Mouse (Mus musculus): ENCODE data around the gene Clta. TPM values are rescaled to one million over a fixed set of nuclear protein-coding genes. Genes with fewer than 3 reads are reported as not detected.

The Clta gene
- 100 to 1,000 TPM; 269 to 274 TPM for total RNA-seq (2021)
- long read RNA-seq, experiment 1, transcript Clta-206 (5 exons, 1,079 nt) = minor isoform, 5 of 64 reads
- long read RNA-seq, experiment 1, transcript Clta-205 (7 exons, 1,135 nt) = major isoform, 38 of 64 reads
- long read RNA-seq, experiment 1, transcript Clta-204 (6 exons, 1,099 nt) = minor isoform, 11 of 64 reads
- long read RNA-seq, experiment 1, transcript Clta-203 (6 exons, 1,121 nt) = minor isoform, 6 of 64 reads
- long read RNA-seq, experiment 1, partial matches to known transcripts = 1 of 64 reads
- long read RNA-seq, experiment 1, other reads (novel, unspliced or antisense) = 3 of 64 reads
- long read RNA-seq, experiment 2, transcript Clta-206 (5 exons, 1,079 nt) = minor isoform, 8 of 68 reads
- long read RNA-seq, experiment 2, transcript Clta-205 (7 exons, 1,135 nt) = major isoform, 41 of 68 reads
- long read RNA-seq, experiment 2, transcript Clta-204 (6 exons, 1,099 nt) = minor isoform, 6 of 68 reads
- long read RNA-seq, experiment 2, partial matches to known transcripts = 3 of 68 reads
- long read RNA-seq, experiment 2, other reads (novel, unspliced or antisense) = 6 of 68 reads

GRCm38 (mm10) chr4:44004126-44004525 is at the start of gene Clta:
Gene Clta (plus strand): TSS chr4:44004452.
- Histone ChIP-seq H3K4me3 (no peak within 1 kb of the TSS), H3K27ac (no peak within 1 kb of the TSS)
- no peak for DNase-seq (ENCODE audit: extremely low spot score in 1 of 2, low spot score in 2 of 2)
- TF ChIP-seq CTCF (IDR thresholded peaks at IDR 0.05) = no peak
- intact Hi-C loops (cut with DNase I) = no loop called here

- TF ChIP-seq CTCF (IDR thresholded peaks at IDR 0.05) = peak; percentile 71
- peak within 1 kb of the TSS; percentile 55 for H3K4me3 ChIP-seq
- intact Hi-C loops (cut with DNase I) = loop anchor here (2.0 kb wide), 1 partner anchor 33 kb away; no protein-coding TSS in a partner anchor
- no peak within 1 kb of the TSS for H3K27ac ChIP-seq
- DNase-seq (ENCODE audit: extremely low spot score in 1 of 2, low spot score in 2 of 2) = peak; percentile 62 to 63
These were observed 46.9 kb upstream of the Clta start, which contains the start of gene Glipr2 for GRCm38 (mm10) chr4:43957292-43957845. Gene Glipr2 (plus strand): TSS chr4:43957401.

GRCm38 (mm10) chr4:43957846-43958461 is 46.3 kb upstream of the Clta start:
- DNase-seq (ENCODE audit: extremely low spot score in 1 of 2, low spot score in 2 of 2) = peak in 1 of 2 experiments; percentile 19
- Histone ChIP-seq H3K4me3 (peak overlapping the region; percentile 55), H3K27ac (no peak overlapping the region)
- intact Hi-C loops (cut with DNase I) = loop anchor here (2.0 kb wide), 2 partner anchors 21 to 33 kb away; no protein-coding TSS in a partner anchor
- no peak for TF ChIP-seq CTCF (IDR thresholded peaks at IDR 0.05)

GRCm38 (mm10) chr4:43959523-43960179 is 44.6 kb upstream of the Clta start:
- TF ChIP-seq CTCF (IDR thresholded peaks at IDR 0.05) = no peak
- intact Hi-C loops (cut with DNase I) = loop anchor here (2.0 kb wide), 1 partner anchor 19 kb away; no protein-coding TSS in a partner anchor
- DNase-seq (ENCODE audit: extremely low spot score in 1 of 2, low spot score in 2 of 2) = no peak
- Histone ChIP-seq H3K27ac (no peak overlapping the region), H3K4me3 (no peak overlapping the region)

- no peak overlapping the region for H3K27ac ChIP-seq
- no peak for TF ChIP-seq CTCF (IDR thresholded peaks at IDR 0.05)
- intact Hi-C loops (cut with DNase I) = no loop called here
- H3K4me3 ChIP-seq = no peak overlapping the region
- no peak for DNase-seq (ENCODE audit: extremely low spot score in 1 of 2, low spot score in 2 of 2)
These were observed 44.0 kb upstream of the Clta start for GRCm38 (mm10) chr4:43960207-43960606.

DNA sequence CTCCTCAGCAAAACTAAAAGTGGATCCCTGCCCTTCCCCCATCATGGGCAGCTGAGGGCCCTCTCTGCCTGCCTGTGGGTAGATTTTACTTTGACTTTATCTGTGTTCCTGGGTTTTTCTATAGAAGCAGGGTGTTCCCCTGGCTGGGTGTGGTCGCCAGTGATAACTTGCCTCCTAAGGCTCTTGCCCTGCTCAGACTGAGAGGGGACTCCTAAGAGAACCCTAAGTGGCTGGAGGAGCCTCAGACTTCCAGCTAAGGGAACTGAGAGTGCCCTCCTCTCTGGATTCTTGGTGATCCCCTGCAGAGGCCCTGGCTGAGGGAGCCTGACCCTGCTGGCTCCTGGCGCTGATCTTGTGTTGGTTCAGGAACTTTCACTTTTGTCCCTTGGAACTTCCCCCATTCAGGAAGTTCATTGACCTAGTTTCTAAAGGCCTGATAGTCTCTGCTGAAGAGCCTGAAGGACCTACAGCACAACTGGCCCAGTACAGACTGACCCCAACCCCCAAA is 39.9 kb upstream of the Clta start:
- intact Hi-C loops (cut with DNase I) = no loop called here
- no peak for DNase-seq (ENCODE audit: extremely low spot score in 1 of 2, low spot score in 2 of 2)
- H3K4me3 ChIP-seq = no peak overlapping the region
- no peak overlapping the region for H3K27ac ChIP-seq
- no peak for TF ChIP-seq CTCF (IDR thresholded peaks at IDR 0.05)

DNA sequence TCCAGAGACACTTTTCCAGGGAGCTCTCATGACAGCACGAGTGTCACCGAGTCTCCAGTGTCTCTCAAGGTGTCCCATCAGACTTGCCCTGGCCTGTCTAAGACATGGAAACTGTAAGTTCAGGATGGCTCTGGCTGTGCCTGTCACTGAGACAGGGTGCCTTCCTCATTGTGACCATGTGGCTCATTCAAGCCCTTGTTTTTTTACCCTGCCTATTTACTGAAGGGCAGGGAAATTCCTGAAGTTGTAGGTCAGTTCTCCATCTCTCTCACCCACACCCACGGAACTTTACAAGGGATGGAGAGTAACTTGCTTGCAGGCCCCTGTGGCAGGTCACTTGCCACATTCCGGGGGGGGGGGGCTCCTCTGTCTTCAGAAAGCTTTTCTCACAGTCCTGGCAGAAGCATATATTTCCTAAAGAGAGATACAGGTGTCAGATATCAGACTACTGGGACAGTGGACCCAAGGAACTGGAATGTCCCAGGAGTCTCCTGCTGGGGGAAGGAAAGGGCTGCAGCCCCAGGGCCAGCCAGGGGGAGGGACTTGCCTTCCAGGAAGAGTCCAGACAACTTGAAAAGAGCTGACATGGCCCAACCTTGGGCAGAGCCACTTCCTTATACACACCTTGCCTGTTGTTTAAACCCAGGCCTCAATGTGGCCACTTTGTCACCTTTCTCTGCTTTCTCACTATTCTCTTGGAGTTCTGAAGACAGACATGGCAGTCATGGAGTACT is 39.1 kb upstream of the Clta start:
- Histone ChIP-seq H3K27ac (no peak overlapping the region), H3K4me3 (no peak overlapping the region)
- TF ChIP-seq CTCF (IDR thresholded peaks at IDR 0.05) = no peak
- intact Hi-C loops (cut with DNase I) = no loop called here
- DNase-seq (ENCODE audit: extremely low spot score in 1 of 2, low spot score in 2 of 2) = no peak

DNA sequence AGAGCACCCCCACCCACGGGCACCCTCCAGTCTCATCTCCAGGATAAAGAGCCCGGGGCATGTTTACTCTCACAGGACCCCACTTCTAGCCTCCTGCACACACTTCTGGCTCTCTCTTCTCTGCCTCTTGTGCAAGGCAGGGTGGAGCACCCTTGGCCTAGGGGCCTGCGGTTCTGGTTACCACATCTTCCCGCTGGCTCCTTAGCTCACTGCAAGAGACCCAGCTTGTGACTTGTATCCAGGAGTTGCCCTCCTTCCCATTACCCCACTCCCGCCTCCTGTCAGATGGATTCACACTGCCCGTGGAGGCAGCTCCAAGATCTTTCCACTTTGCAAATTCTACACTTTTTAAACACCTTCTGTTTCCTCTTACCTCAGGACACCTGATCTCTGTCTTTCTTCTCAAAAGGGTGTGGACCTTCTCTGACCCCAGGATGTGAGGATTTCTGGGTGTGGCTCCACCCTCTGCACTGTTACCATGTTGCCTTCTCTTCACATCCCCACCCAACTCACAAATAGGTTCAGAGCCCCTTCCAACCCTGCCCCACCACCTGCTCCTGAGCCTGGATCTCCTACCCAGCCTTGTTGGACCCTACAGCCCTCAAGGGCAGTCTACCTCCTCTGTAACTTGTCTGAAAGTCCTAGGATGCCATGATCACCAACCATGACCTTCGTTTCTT is 38.3 kb upstream of the Clta start:
- Histone ChIP-seq H3K27ac (no peak overlapping the region), H3K4me3 (no peak overlapping the region)
- no peak for TF ChIP-seq CTCF (IDR thresholded peaks at IDR 0.05)
- intact Hi-C loops (cut with DNase I) = no loop called here
- no peak for DNase-seq (ENCODE audit: extremely low spot score in 1 of 2, low spot score in 2 of 2)

DNA sequence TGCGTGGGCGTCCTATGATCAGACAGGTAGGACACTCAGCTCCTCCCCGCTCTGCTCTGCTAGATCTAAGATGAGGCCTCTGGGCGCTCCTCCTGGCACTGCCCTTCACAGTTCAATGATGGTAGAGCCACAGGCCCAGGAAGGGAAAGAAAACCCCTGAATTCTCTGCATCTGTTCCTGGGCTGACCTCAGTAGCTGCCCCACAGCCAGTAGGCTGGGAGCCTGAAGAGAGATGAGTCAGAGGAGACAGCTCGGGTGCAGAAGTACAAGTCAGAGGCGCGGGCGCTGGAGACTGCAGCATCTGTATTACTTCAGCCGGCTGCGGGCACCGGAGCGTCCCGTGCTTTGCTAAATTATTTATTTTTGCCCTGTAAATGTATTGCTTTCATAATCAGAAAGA is 35.6 kb upstream of the Clta start:
- no peak overlapping the region for H3K4me3 ChIP-seq
- TF ChIP-seq CTCF (IDR thresholded peaks at IDR 0.05) = no peak
- DNase-seq (ENCODE audit: extremely low spot score in 1 of 2, low spot score in 2 of 2) = peak; percentile 34 to 47
- H3K27ac ChIP-seq = no peak overlapping the region
- intact Hi-C loops (cut with DNase I) = no loop called here

DNA sequence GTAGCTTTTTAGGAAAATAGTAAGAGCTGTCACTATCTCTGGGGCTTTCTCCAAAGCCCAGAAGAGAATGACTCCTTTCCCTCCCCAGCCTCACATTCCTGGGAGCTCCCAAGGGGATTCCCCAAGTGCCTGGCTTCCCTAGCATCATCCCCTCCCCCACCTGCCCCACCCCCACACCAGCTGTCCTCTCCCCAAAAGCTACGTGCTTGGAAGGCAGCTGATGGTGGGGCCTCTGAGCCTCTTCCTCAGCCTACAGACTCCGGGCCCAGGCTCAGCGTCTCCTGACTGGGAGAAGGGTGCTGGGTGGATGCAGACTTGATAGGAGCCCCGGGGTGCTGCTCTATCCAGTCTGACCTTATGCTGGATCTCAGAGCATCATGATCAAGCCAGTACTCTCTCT is 34.9 kb upstream of the Clta start:
- TF ChIP-seq CTCF (IDR thresholded peaks at IDR 0.05) = no peak
- DNase-seq (ENCODE audit: extremely low spot score in 1 of 2, low spot score in 2 of 2) = no peak
- intact Hi-C loops (cut with DNase I) = no loop called here

More for the DNA sequence above, 34.9 kb upstream of the Clta start:
- H3K4me3 ChIP-seq = no peak overlapping the region
- no peak overlapping the region for H3K27ac ChIP-seq
